Mouse (Mus musculus) MEL (cell line): ENCODE data around the gene Zic2.

Experiments
- CHD1 ChIP-seq: IDR thresholded peaks from 2 replicates; pipeline ENCODE4 v1.6.1; 2012; ENCODE audit warnings: low read depth, mild to moderate bottlenecking, inconsistent platforms, low read length, improper control_type of control experiment
- CTCF ChIP-seq, 3 experiments: IDR thresholded peaks in 2 of 3; conservative IDR thresholded peaks in 1 of 3; 2 replicates each; pipeline ENCODE4 v1.5.1; 2011 to 2012; ENCODE audit warnings: low read length in 3 of 3, low read depth in 2 of 3, mild to moderate bottlenecking in 2 of 3, improper control_type of control experiment in 1 of 3, inconsistent platforms in 1 of 3, mixed read lengths in 1 of 3, moderate library complexity in 1 of 3; ENCODE audit not compliant: control insufficient read depth in 1 of 3, insufficient read depth in 1 of 3, poor library complexity in 1 of 3, severe bottlenecking in 1 of 3
- EP300 ChIP-seq, 2 experiments: IDR thresholded peaks; 2 replicates each; pipeline ENCODE4 v1.6.1; 2011; ENCODE audit warnings: improper control_type of control experiment in 2 of 2, low read length in 2 of 2, low read depth in 1 of 2, mild to moderate bottlenecking in 1 of 2
- GATA1 ChIP-seq: IDR thresholded peaks from 2 replicates; pipeline ENCODE4 v1.6.1; 2011; ENCODE audit warnings: low read depth, low read length, improper control_type of control experiment
- HCFC1 ChIP-seq: IDR thresholded peaks from 2 replicates; pipeline ENCODE4 v1.6.1; 2012; ENCODE audit warnings: low read depth, mild to moderate bottlenecking, inconsistent platforms, low read length, improper control_type of control experiment, moderate library complexity
- MAX ChIP-seq: IDR thresholded peaks from 2 replicates; pipeline ENCODE4 v1.6.1; 2011; ENCODE audit warnings: low read length, improper control_type of control experiment
- POLR2A ChIP-seq, 2 experiments: IDR thresholded peaks; 2 replicates each; pipeline ENCODE4 v1.6.1; 2011 to 2012; ENCODE audit warnings: low read length in 2 of 2, mild to moderate bottlenecking in 2 of 2, control low read depth in 1 of 2, improper control_type of control experiment in 1 of 2, low read depth in 1 of 2, moderate library complexity in 1 of 2; ENCODE audit not compliant: control insufficient read depth in 1 of 2, insufficient read depth in 1 of 2, poor library complexity in 1 of 2
- TAL1 ChIP-seq: IDR thresholded peaks from 2 replicates; pipeline ENCODE4 v1.6.1; 2012; ENCODE audit warnings: mild to moderate bottlenecking, inconsistent platforms, low read length, moderate library complexity, mixed read lengths
- TCF12 ChIP-seq: IDR thresholded peaks from 2 replicates; pipeline ENCODE4 v1.6.1; 2014; ENCODE audit warnings: low read depth, mild to moderate bottlenecking, inconsistent platforms, low read length, improper control_type of control experiment, moderate library complexity
- USF1 ChIP-seq: IDR thresholded peaks from 2 replicates; pipeline ENCODE4 v1.6.1; 2014; ENCODE audit warnings: low read depth, mild to moderate bottlenecking, inconsistent platforms, low read length, improper control_type of control experiment, moderate library complexity

DNA sequence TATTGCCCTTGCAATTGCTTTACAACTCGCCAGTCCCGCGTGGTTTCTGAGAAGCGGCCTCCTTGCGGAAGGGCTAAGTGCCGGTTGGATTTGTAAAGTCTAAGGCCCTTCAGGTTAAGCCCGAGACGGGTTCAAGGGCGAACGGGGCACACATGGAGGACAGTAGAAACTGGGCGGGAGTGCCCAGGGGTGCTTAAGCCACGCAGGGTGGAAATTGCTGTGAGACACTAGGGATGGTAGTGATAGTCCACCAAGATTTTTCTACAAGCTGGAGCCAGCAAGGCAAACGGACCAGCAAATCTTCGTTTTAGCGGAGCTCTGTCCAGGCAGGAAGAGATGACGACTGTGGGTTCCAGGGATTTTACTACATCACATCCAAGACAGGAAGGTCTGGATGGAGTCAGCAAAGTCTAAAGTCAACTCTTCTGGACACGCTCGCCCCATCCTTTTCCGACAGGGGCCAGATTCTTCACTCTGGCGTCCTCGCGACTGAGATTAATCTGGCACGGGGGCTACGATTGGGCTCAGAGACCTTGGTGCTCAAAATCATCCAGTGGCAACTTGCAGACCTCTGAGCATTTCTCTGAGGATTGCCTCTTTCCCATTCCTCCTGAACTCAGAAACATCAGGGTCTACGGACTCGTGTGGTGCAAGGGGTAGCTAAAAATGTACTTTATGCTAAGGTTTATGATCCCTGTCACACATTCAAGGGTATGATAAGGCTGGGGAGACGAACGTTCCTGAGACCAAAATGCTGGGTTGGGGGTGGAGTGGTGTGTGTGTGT lies 6.1 kb upstream of the Zic2 start:
- no peak for TF ChIP-seq TAL1
- TF ChIP-seq MAX, result no peak
- no peak for TF ChIP-seq HCFC1
- no peak for TF ChIP-seq USF1
- no peak for TF ChIP-seq CTCF (IDR thresholded peaks at IDR 0.05 in 2 of 3, conservative IDR thresholded peaks at IDR 0.05 in 1 of 3; ENCODE audit: control insufficient read depth in 1 of 3, insufficient read depth in 1 of 3, low read depth in 2 of 3, low read length in 3 of 3, poor library complexity in 1 of 3, severe bottlenecking in 1 of 3)
- no peak for TF ChIP-seq GATA1
- no peak for TF ChIP-seq TCF12
- no peak for TF ChIP-seq POLR2A (IDR thresholded peaks at IDR 0.05; ENCODE audit: control insufficient read depth in 1 of 2, insufficient read depth in 1 of 2, low read depth in 1 of 2, low read length in 2 of 2, poor library complexity in 1 of 2)
- no peak for TF ChIP-seq CHD1
- no peak for TF ChIP-seq EP300 (IDR thresholded peaks at IDR 0.05; ENCODE audit: low read depth in 1 of 2, low read length in 2 of 2)
